Mouse (Mus musculus) limb, embryonic 14.5 days (tissue): ENCODE results near the gene Pik3r5. TPM values are rescaled to one million over a fixed set of nuclear protein-coding genes. Genes with fewer than 3 reads are reported as not detected.

Experiments
- ATAC-seq: fragments of 200-750 bp; cut with Nextera tagmentation; 2 replicates; pipeline ENCODE4 v1.8.0; 2017; ENCODE audit warnings: low read depth, moderate number of reproducible peaks, moderate TSS enrichment; ENCODE audit not compliant: low FRiP score
- DNase-seq: peaks from one replicate; pipeline ENCODE4 v3.0.0-alpha.2; 2015; ENCODE audit warnings: low spot score
- H3K27ac ChIP-seq: fragments of 300-500 bp; sonication (generic); replicated peaks from 2 replicates; pipeline ENCODE4 v1.5.1; 2014; ENCODE audit warnings: low read depth, mild to moderate bottlenecking, low read length, moderate library complexity, mixed read lengths
- H3K27me3 ChIP-seq: fragments of 300-500 bp; sonication (generic); 2 replicates; pipeline ENCODE4 v1.6.1; 2014; ENCODE audit warnings: low read length, mixed read lengths; ENCODE audit not compliant: control insufficient read depth, insufficient read depth
- H3K36me3 ChIP-seq: fragments of 300-500 bp; sonication (generic); 2 replicates; pipeline ENCODE4 v1.6.1; 2014; ENCODE audit warnings: mild to moderate bottlenecking, low read length, moderate library complexity, mixed read lengths; ENCODE audit not compliant: control insufficient read depth, insufficient read depth
- H3K4me1 ChIP-seq: fragments of 300-500 bp; sonication (generic); 2 replicates; pipeline ENCODE4 v1.6.1; 2014; ENCODE audit warnings: antibody characterized with exemption, low read length, mixed read lengths; ENCODE audit not compliant: control insufficient read depth, insufficient read depth
- H3K4me2 ChIP-seq: fragments of 300-500 bp; sonication (generic); replicated peaks from 2 replicates; pipeline ENCODE4 v1.6.1; 2014; ENCODE audit warnings: low read depth, mild to moderate bottlenecking, low read length, moderate library complexity; ENCODE audit not compliant: severe bottlenecking
- H3K4me3 ChIP-seq: fragments of 300-500 bp; sonication (generic); replicated peaks from 2 replicates; pipeline ENCODE4 v1.5.1; 2014; ENCODE audit warnings: low read length
- H3K9ac ChIP-seq: fragments of 300-500 bp; sonication (generic); 2 replicates; pipeline ENCODE4 v1.6.1; 2014; ENCODE audit warnings: mild to moderate bottlenecking, low read depth, low read length, moderate library complexity; ENCODE audit not compliant: severe bottlenecking
- H3K9me3 ChIP-seq: fragments of 300-500 bp; sonication (generic); 2 replicates; pipeline ENCODE4 v1.6.1; 2016; ENCODE audit warnings: low read length; ENCODE audit not compliant: control insufficient read depth
- POLR2A ChIP-seq: fragments of 200-500 bp; IDR thresholded peaks from 2 replicates; pipeline ENCODE4 v1.8.0; 2012; ENCODE audit warnings: inconsistent platforms, mild to moderate bottlenecking, moderate library complexity, borderline replicate concordance; ENCODE audit not compliant: insufficient read depth, insufficient read length; ENCODE audit errors: extremely low read depth
- WGBS: fragments of 180-500 bp; shearing (Covaris S2); extraction: QIAGEN DNeasy Blood & Tissue Kit; methylation state at CpG from one replicate; pipeline ENCODE4 v1.1.7; 2014; 5-methylcytosine and 5-hydroxymethylcytosine counted together
- polyA plus RNA-seq, 2 experiments: library from polyadenylated mRNA; depleted of rRNA in 1 of 2; stranded (reverse) in 1 of 2; unstranded in 1 of 2; fragments of >200 nt; fragmentation: Nextera tagmentation in 1 of 2; extraction: Ambion mirVana in 1 of 2; gene quantifications; 2 replicates each; pipeline versions ENCODE4 v1.2.1 to v1.2.3; 2012 to 2014

Pik3r5 gene
- polyA plus RNA-seq, 2 experiments, result 0.52 to 1.2 TPM

DNA sequence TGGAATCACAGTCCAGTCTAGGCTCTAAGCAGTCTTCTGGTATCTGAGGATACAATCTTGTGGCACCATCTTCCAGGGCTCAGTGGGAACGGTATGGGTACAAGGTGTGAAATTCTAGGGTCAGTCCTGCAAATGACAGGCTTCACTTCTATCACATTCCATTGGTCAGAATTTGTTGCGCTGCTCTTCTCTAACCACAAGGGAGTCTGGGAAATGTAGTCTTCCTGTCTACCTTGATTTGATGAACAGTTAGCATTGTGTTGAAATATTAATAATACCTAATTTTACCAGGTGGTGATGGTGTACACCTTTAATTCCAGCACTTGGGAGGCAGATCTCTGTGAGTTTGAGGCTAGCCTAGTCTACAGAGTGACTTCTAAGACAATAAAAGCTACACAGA is 88.5 kb downstream of the Pik3r5 start:
- Histone ChIP-seq H3K4me3 (no peak overlapping the region), H3K4me1 (no peaks in the 10 kb centered on the region), H3K9ac (no peak overlapping the region), H3K4me2 (no peak overlapping the region), H3K9me3 (peaks cover 6% of the 10 kb centered on the region; the same call in 1 of the 2 replicates), H3K36me3 (no peaks in the 10 kb centered on the region), H3K27me3 (no peaks in the 10 kb centered on the region), H3K27ac (no peak overlapping the region)
- no peak for ATAC-seq
- no peak for TF ChIP-seq POLR2A
- 71% methylated on average over 2 of the region's 2 CpGs for WGBS
- DNase-seq, result no peak

DNA sequence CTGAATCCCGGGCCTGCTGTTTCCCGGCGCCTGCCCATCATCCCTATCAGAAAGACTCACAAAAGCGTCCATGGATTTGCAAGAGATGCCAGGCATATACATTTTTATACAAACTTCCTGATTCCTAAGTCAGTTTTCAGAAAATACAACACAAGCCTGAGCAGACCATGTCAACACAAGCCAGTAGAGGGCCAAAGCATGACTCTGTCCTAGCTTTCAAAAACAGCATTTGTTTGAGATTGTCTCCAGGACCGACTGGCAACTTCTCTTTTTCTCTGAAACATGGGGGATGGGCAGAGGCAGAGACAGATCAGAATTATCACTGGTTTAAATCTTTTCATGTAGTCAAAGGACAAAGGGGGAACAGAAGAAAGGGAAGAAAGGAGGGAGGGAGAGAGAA is 89.4 kb downstream of the Pik3r5 start:
- Histone ChIP-seq H3K4me2 (no peak overlapping the region), H3K9me3 (peaks cover 6% of the 10 kb centered on the region; the same call in 1 of the 2 replicates), H3K4me3 (no peak overlapping the region), H3K27ac (no peak overlapping the region), H3K27me3 (no peaks in the 10 kb centered on the region), H3K36me3 (no peaks in the 10 kb centered on the region), H3K9ac (no peak overlapping the region), H3K4me1 (no peaks in the 10 kb centered on the region)
- DNase-seq (no peak), ATAC-seq (no peak)
- TF ChIP-seq POLR2A, result no peak
- WGBS, result 86% methylated on average over 5 of the region's 5 CpGs

DNA sequence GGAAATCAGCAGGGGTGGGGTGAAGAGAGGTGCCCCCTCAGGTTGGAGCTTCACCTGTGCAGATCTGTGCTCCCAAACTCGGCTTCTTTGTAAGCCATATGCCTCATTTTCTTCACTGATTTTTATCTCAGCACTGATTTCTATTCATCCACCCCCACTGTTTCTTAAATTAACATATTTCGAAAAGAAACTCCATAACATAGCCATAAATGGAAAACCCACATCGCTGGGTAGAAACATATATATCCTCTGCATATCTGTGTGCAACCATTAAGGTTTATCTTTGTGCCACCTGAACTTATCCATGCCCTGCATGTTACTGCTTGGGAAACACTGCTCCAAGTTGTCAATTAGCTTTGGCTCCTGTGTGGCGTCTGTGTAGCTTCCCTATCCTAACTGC is 94.5 kb downstream of the Pik3r5 start:
- 74% methylated on average over 4 of the region's 4 CpGs for WGBS
- TF ChIP-seq POLR2A, result no peak
- DNase-seq (no peak), ATAC-seq (no peak)
- H3K9me3 ChIP-seq, result no peaks in the 10 kb centered on the region
- no peak overlapping the region for H3K27ac ChIP-seq
- H3K4me3 ChIP-seq, result no peak overlapping the region
- no peaks in the 10 kb centered on the region for H3K4me1 ChIP-seq
- H3K4me2 ChIP-seq, result no peak overlapping the region
- H3K36me3 ChIP-seq, result no peaks in the 10 kb centered on the region
- no peak overlapping the region for H3K9ac ChIP-seq
- H3K27me3 ChIP-seq, result no peaks in the 10 kb centered on the region

DNA sequence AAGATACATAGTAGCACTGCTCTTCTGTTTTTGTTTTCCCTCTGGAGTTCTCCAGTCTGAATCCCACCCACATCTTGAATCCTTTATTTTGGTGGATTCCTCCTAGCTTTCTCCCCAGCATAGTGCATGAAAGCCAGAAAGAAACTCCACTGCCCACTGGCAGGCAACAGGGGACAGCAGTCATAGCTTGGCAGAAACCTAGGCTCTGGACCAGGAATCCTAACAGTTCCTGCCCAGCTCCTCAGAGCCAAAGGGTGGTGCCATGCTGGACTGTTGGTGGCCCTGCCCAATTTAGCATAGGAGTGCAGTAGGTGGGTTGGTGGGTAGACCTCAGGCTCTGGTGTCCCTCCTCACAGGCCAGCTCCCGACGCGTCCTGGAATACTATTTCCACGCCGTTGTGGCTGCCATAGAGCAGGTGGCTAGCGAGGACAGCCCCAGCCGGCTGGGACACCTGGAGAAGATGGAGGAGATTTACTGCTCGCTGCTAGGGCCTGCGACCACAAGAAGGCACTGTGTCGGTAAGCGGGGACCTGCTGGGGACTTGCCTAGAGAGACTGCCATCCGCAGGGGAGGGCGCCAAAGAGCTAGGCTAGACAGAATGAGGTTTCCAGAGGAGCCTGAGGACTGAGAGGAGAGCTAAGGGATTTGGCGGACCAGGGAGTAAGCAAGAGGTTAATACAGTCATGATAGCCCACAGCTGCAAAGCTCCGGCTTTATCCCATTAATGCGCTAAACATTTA is 99.3 kb downstream of the Pik3r5 start:
- no peak overlapping the region for H3K4me3 ChIP-seq
- H3K9me3 ChIP-seq, result no peaks in the 10 kb centered on the region
- no peak overlapping the region for H3K9ac ChIP-seq
- no peaks in the 10 kb centered on the region for H3K4me1 ChIP-seq
- WGBS, result 18% methylated on average over 16 of the region's 16 CpGs
- no peak for ATAC-seq
- no peak overlapping the region for H3K27ac ChIP-seq
- DNase-seq, result no peak
- H3K36me3 ChIP-seq, result no peaks in the 10 kb centered on the region
- no peak overlapping the region for H3K4me2 ChIP-seq
- no peak for TF ChIP-seq POLR2A
- H3K27me3 ChIP-seq, result no peaks in the 10 kb centered on the region

DNA sequence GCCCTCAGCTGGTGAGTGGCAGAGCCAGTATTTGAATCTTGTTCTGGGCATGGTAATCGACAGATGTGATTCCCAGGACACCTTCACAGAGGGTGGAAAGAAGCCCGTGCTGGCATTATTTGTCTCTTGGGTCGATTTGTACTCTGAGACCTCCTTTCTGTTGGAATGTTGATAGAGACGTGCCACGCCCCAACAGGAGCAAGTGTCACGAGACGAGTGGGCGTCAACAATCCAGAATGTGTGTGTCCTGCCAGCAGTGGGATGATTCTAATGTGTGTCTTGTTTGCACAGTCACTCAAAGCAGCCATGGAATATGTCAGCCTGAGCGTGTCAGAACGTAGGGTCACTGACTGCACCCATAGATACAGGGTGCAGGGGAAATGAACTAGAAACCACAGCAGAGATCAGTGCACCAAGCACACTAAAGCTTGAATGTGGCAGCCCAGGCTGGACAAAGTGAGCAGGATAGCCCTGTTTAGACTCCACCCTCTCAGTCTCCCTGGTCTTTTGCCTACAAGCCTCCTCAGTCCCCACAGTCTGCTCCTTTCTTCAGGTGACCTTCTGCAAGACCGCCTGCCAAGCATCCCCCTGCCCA is 100.1 kb downstream of the Pik3r5 start:
- TF ChIP-seq POLR2A, result no peak
- H3K4me3 ChIP-seq, result no peak overlapping the region
- no peak overlapping the region for H3K27ac ChIP-seq
- H3K9me3 ChIP-seq, result no peaks in the 10 kb centered on the region
- no peak overlapping the region for H3K4me2 ChIP-seq
- DNase-seq, result no peak
- no peak for ATAC-seq
- no peaks in the 10 kb centered on the region for H3K36me3 ChIP-seq
- H3K9ac ChIP-seq, result no peak overlapping the region
- 75% methylated on average over 11 of the region's 11 CpGs for WGBS
- H3K27me3 ChIP-seq, result no peaks in the 10 kb centered on the region
- no peaks in the 10 kb centered on the region for H3K4me1 ChIP-seq

DNA sequence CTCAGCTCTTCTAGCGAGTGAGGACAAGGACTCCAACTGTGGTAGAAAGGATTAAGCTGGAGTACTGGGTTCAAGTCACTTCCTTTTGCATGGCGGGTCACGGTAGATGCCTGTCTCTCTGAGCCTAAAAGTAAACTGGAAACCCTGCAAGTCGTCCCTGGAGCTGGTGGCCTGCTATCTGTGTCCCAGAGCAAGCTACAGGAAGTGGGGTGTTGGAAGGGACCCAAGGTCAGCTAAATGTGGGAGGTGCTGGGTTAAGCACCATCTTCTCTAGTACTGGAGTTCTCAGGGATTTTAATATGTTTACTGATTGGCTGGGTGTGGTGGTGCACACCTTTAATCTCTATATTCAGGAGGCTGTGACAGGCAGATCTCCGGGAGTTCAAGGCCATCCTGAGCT is 100.9 kb downstream of the Pik3r5 start:
- DNase-seq (no peak), ATAC-seq (no peak)
- Histone ChIP-seq H3K4me3 (no peak overlapping the region), H3K9me3 (no peaks in the 10 kb centered on the region), H3K27ac (no peak overlapping the region), H3K4me1 (no peaks in the 10 kb centered on the region), H3K27me3 (no peaks in the 10 kb centered on the region), H3K9ac (no peak overlapping the region), H3K36me3 (no peaks in the 10 kb centered on the region), H3K4me2 (no peak overlapping the region)
- TF ChIP-seq POLR2A, result no peak
- WGBS, result 77% methylated on average over 5 of the region's 5 CpGs
